Mouse (Mus musculus) left cerebral cortex, postnatal 10 days (tissue): ENCODE measurements around the gene Olfr548-ps1. TPM values are rescaled to one million over a fixed set of nuclear protein-coding genes. Genes with fewer than 3 reads are reported as not detected.

Source experiments
- DNase-seq, 2 experiments: peaks; one replicate each; pipeline ENCODE4 v3.0.0; 2021 to 2022; ENCODE audit warnings: low spot score in 2 of 2, mixed read lengths in 1 of 2; ENCODE audit errors: extremely low spot score in 1 of 2
- intact Hi-C: fragments of 180-260 bp; cut with DNase I; formaldehyde crosslinking; loops from one replicate; pipeline ENCODE4 v1.15.1; 2025
- total RNA-seq, 2 experiments: library from RNA; stranded (reverse); gene quantifications; 2 replicates each; pipeline ENCODE4 v1.2.3; 2021

Olfr548-ps1 gene
- total RNA-seq, 2 experiments from 2014 or later: not detected

GRCm38 (mm10) chr7:102564999-102565997 is 24.6 kb downstream of the Olfr548-ps1 start, which contains the start of gene Trim21:
Trim21 (minus strand) TSS chr7:102565486.
- intact Hi-C loops: no loop called here
- DNase-seq: peak; percentile 28 to 90

DNA sequence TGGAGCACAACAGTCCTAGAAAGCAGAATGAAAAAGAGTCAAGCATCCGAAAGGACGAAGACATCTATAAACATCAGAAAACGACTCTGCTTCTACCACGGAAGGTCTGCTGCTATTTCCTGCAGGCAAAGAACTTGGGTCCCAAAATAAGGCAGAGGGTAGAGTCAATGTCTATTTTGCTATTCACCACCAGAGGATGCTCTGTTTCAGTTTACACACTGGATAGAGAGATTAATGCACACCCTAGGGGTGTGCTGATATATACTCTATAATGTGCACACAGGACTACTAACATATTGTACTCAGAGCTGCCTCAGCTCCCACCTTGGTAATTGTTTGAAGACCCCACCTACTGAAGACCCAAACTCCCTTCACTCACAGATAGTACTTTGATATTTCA is 25.5 kb downstream of the Olfr548-ps1 start:
- no peak for DNase-seq
- intact Hi-C loops: no loop called here

DNA sequence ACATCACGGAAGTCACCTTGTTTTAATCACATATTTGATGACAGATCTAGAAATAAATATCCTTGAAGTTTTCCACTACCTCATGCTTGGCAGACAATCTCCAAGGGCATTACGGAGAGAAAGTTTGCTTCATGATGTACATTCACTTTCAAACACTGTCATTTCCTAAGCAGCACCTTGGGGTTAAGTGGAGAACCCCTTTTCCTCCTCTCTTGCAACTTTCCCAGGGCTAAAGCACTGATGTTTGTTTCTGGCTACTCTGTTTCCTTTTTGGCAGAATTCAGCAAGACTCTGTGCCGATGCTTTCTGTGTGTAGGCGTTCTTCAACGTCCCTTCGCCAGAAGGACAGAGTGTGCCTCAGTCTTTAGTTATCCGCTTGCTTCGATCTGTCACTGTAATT is 30.4 kb downstream of the Olfr548-ps1 start, which contains the start of gene Olfr550:
TSS of gene Olfr550 (plus strand) at position 301 of the 400 bp plus-strand sequence.
- intact Hi-C loops: no loop called here
- DNase-seq: no peak

- DNase-seq: no peak
- intact Hi-C loops: no loop called here
Measured at GRCm38 (mm10) chr7:102573174-102573830, 32.6 kb downstream of the Olfr548-ps1 start.

GRCm38 (mm10) chr7:102575998-102576397 is 35.3 kb downstream of the Olfr548-ps1 start:
- intact Hi-C loops: no loop called here
- DNase-seq: no peak

DNA sequence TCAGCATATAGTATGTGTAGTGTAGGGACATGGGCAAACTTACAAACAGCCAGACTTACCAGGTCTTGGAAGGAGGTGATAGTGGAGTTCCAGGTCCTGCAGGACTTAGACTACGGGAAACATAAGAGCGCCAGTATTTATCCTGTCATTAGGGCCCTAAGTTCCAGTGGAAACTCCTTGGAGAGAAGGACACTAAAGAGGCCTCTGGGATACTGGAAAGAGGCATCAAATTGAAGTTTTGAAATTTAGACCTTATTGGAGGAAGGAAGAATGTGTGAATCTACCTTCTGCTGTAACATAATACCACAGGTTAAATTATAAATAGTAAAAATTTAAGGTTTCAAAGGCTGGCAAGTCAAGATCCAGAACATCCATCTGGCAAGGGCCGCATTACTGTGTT is 51.1 kb downstream of the Olfr548-ps1 start, which contains the start of gene Olfr551:
TSS of gene Olfr551 (minus strand) at position 101 of the 400 bp plus-strand sequence.
- intact Hi-C loops: no loop called here
- DNase-seq: no peak

Other genes with a start within 250 kb of the Olfr548-ps1 start
- 10 to 100 TPM; 14.5 TPM for gene Rrm1, start 99.2 kb upstream of the Olfr548-ps1 start, total RNA-seq
- gene Olfr543, start 59.2 kb upstream of the Olfr548-ps1 start, total RNA-seq: not detected
- gene Olfr544, start 52.6 kb upstream of the Olfr548-ps1 start, total RNA-seq: not detected
- gene Olfr545, start 41.3 kb upstream of the Olfr548-ps1 start, total RNA-seq: not detected
- not detected for gene Olfr547, start 6.1 kb upstream of the Olfr548-ps1 start, total RNA-seq
- not detected for gene Olfr549, start 9.0 kb downstream of the Olfr548-ps1 start, total RNA-seq
- gene Trim21, start 24.6 kb downstream of the Olfr548-ps1 start, total RNA-seq: 1 to 10 TPM; 1.8 to 2.9 TPM
- gene Olfr550, start 30.5 kb downstream of the Olfr548-ps1 start, total RNA-seq: under 1 TPM; 0.24 to 0.51 TPM
- gene Olfr551, start 51.0 kb downstream of the Olfr548-ps1 start, total RNA-seq: not detected
- gene Olfr552, start 56.9 kb downstream of the Olfr548-ps1 start, total RNA-seq: not detected
- not detected for gene Olfr553, start 77.3 kb downstream of the Olfr548-ps1 start, total RNA-seq
- not detected for gene Olfr554, start 97.5 kb downstream of the Olfr548-ps1 start, total RNA-seq
- not detected for gene Olfr555, start 117.9 kb downstream of the Olfr548-ps1 start, total RNA-seq
- not detected for gene Olfr556, start 124.0 kb downstream of the Olfr548-ps1 start, total RNA-seq
- 1 to 10 TPM; 4.9 to 5.4 TPM for gene Trim68, start 146.4 kb downstream of the Olfr548-ps1 start, total RNA-seq
- not detected for gene Olfr557, start 155.0 kb downstream of the Olfr548-ps1 start, total RNA-seq
- under 1 TPM; 0.15 to 0.32 TPM for gene Olfr558, start 161.3 kb downstream of the Olfr548-ps1 start, total RNA-seq
- not detected for gene Olfr33, start 178.2 kb downstream of the Olfr548-ps1 start, total RNA-seq
- gene Olfr559, start 186.6 kb downstream of the Olfr548-ps1 start, total RNA-seq: not detected
- gene Olfr560, start 218.5 kb downstream of the Olfr548-ps1 start, total RNA-seq: not detected
- under 1 TPM; 0.51 to 0.55 TPM for gene Olfr78, start 218.6 kb downstream of the Olfr548-ps1 start, total RNA-seq
- not detected for gene Olfr561, start 230.3 kb downstream of the Olfr548-ps1 start, total RNA-seq